Mouse (Mus musculus) heart, adult 9 months (tissue): Measurements from ENCODE around the gene Cnih3.

Experiments
- DNase-seq, 2 experiments: peaks; one replicate each; pipeline ENCODE4 v3.0.0; 2022; ENCODE audit warnings: low spot score in 2 of 2

The Cnih3 gene

DNA sequence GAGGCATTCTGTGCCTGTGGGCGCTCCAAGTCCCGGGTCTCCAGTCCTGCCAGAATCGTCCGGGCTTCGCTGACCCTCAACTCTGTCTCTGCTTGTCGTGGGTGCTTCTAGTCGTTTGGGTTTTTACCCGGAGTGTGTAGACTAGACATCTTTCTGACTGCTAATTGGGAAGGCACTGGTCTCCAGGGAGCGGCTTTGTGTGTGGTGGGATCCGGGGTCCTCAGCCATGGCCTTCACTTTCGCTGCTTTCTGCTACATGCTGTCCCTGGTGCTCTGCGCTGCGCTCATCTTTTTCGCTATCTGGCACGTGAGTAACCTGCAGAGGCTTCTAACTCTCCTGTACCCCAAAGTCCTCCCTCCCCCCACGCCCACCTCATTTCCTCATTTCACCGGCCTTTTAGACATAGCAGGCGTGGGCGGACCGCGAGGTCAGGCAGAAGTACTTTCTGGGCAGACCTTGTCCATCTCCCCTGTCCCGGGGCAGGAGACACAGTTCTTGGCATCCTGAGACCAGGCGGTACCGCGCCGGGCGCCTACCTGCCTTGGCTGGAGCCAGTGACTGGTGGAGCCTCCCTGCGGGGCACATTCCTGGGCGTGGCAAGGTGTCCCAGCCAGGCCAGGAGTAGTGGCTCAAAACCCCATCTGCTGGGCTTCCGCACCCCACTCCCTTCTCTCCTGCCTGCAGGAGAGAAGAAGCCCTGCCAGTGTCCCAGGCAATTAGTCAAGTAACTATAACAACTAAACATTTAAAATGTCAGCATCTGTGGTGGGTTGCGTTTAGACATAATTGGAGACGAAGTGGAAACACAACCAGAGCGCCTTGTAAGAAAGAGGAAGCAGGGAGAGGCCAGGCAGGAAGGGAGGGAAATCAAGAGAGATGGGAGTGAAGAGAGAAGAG is 1.0 kb downstream of the Cnih3 start:
- no peak for DNase-seq

DNA sequence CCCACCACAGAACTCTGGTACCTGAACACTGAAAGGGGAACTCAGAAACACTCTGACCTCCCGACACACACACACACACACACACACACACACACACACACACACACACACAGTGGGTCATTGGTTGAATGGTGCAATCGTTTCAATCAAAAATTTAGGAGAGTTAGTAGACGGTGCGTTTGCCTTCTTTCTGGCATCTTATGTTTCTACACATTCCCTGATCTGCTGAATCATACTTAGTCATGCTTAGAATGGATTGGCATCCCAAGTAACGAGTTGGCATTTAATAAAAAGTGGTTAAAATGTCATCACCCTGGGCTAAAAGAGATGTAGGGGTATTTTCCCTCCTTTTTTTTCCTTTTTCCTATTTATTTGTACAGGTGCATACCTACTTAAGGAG is 3.3 kb downstream of the Cnih3 start:
- DNase-seq, result no peak

DNA sequence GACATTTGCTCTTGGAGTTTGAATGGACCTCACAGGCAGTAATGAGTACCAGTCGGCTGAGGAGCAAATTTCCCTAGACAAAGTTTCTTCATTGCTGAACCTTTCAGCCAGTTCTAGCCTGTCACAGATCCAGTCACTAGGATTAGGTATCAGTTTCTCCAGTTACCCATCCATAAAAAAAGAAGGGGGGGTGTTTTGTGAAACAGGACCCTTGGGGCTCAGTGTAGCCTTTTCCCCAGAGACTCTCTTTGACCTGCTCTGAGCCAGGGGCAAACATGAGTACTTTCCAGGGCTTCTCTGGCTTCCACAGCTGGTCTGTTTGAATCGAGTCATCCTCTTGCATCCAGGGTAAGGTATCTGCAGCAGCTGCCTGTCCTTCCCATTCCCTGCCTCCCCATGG is 5.4 kb downstream of the Cnih3 start:
- DNase-seq, result no peak

DNA sequence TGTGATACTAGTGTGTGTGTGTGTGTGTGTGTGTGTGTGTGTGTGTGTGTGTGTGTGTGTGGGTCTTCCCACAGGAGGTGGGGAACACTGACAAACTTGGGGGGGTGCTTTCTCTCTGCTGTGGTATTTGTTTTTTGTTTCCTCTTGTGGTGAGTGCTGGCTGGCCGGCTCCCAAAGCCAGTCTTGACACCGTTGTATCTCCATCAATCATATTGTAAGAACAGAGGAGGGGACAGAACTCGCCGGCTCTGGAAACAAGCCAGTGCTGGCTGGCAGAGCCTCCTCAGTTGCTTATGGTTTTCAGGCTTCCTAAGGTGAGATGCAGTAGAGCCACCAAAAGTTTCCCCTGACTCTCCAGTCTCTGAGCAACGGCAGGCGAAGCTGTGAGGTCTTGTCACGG is 6.1 kb downstream of the Cnih3 start:
- DNase-seq, result no peak

DNA sequence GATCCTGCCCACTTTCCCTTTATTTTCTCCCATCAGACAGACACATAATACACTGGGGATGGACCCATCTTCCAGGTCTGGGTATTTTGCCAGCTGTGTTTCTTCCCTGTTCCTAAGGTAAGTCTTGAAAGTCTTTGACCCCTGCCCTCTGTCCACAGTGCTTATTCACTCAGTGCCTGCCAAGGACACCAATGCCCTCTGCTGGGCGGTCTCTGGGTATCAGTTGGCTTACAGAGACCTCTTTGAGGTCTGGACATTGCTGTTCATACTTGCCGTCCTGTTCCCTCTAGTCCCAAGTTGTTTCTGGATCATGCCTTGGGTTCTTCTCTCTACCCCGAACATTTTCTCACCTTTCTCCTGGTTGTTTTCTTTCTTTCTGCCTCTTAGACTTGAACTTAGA is 8.3 kb downstream of the Cnih3 start:
- DNase-seq, result no peak

DNA sequence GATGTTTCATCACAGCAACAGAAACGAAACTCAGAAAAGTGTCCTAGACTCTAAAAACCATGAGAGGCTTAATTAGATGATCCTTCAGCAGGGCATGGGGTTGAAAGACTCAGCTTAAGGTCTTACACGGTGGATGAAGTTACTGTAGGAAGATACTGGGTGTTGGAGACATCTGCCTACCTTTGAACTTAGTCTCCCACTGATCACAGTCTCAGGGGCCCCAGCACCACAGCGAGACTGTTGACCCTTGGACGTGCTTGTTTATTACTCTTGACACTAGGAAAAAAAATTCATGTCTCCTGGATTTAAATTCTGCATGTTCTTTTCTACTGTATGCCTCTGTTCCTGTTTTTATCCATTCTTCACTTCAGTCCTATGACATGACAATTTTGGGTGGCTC is 11.6 kb downstream of the Cnih3 start:
- no peak for DNase-seq

DNA sequence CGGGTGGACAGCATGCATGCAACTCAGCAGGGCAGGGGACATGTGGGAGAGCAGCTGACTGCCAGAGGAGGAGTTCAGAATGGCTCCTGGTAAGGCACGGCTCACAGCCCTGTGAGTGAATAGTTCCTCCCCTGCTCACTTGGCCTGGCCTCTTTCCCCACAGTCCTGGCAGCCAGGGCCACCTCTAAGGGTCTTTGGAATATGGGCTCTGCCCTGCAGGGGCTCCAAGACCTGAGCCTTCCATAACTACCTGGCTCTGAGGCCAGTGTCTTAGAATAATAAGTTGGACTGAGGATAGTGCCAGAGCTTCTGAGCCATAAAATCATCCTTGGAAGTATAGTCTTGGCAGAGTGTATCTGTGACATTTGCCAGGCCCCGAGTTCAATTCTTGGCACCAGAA is 12.9 kb downstream of the Cnih3 start:
- no peak for DNase-seq

DNA sequence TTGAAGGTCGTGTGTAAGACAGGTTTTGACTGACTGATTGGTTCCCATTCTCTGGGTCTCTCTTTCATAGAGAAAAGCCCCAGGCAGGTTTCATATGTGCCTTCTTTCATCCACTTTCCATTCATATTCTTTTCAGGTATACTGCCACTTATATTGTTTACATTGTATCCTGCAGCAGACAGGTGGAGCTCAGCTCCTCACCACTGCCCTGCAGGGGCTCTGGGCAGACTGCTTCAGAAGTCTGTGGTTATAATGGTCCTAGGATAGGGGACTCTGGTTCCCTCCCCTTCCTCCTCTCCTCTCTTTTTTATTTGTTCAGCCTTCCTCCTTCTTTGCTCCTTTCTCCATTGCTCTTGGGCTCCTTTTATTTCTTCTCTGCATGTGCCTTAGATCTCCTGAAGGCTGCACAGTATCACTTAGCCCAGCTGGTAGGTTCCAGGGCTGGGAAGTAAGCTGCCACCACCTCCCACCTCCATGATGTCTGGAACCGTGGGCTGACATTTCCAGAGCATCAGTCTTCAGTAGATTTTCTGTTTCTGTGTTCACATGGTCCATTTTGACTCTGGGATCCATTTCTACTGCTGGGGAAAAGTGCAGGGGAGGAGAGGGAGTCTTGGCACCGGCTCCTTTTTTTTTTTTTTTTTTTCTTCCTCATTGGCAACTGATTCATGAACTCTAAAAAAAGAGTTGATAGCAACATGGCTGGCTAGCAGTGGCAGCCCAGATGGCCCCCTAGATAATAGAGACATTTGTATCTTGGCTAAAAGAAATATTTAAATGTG is 16.6 kb downstream of the Cnih3 start:
- no peak for DNase-seq

DNA sequence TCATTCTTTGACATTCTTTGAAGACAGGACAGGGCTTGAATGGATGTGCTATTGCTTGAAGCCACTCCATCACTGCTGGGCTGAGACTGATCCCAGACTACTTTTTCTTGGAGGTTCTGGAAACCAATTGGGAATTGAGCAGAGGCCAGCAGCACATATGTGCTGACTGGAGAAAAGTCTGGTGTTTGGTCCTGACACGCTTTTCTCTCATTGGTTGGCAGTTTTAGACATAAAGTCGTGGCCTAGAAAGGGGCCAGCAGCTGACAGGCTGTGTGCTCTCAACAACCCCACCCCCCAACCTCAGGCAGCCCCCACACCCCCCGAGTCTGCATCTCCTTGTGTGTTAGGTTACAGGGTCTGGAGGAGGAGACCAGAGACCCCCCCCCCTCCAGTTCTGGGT is 17.9 kb downstream of the Cnih3 start:
- no peak for DNase-seq

DNA sequence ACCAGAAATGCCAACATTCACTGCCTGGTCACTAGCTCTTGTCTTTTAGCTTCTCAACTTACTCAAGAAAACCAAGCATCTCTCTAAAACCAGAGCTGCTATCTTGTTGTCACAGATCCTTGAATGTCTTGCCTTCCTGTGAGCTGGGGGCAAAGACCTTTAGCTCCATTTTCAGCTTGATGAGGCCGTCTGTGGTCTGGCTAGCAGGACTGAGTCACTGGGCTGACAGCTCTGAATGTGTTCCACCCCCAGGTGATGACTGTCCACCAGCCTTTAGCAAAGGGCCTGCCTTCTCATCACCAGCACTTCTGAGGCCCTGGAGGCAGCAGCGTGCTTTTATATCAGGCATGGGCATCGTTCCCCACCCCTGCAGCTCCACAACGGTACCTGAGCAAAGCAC is 18.8 kb downstream of the Cnih3 start:
- no peak for DNase-seq

DNA sequence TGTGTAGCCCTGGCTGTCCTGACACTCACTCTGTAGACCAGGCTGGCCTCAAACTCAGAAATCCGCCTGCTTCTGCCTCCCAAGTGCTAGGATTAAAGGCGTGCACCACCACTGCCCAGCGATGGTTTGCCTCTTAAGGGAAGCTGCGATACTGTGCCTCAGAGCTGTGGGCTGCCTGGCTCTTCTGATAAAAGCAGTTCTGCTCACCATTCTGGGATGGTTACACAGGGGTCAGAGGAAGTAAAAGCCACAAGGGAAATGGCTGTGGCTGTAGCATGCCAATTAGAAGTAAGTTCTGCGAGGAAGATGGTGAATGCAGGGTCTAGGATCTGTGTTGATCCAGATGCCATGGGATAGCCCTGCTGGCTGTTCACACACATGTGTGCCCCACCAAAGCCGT is 19.9 kb downstream of the Cnih3 start:
- DNase-seq, result no peak

DNA sequence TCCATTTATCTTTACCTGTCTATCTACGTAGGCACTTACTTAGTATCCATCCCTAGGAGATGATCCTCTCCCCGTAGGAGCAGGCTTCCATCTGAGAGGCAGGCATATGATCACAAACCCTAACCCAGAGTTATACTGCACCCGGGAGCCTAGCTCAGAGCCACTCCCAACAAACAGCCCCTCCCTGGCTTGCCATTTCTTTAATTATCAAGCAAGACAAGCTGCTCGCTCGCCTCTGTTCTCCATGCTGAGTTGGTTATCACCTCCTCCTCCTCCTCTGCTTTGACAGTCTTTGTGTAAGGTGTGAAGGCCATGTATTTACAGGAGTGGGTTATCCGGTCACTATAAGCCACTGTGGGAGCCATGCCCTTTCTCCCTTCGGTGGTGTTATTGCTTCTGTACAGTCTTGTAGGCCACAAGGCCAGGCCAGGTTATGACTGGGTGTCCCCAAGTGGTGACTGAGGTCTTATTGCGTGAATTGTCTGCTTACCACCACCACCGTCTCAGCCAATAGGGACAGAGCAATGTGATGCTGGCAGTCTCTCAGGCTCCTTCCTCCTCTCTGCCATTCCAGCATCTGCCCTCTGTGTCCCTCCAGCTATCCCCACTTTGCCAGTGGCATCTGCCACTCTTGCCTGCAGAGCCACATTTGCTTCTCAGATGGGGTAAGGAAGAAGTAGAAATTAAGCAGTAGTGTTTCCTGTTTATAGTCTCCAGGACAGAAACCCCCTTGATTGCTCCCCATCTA is 22.4 kb downstream of the Cnih3 start:
- DNase-seq, result no peak

DNA sequence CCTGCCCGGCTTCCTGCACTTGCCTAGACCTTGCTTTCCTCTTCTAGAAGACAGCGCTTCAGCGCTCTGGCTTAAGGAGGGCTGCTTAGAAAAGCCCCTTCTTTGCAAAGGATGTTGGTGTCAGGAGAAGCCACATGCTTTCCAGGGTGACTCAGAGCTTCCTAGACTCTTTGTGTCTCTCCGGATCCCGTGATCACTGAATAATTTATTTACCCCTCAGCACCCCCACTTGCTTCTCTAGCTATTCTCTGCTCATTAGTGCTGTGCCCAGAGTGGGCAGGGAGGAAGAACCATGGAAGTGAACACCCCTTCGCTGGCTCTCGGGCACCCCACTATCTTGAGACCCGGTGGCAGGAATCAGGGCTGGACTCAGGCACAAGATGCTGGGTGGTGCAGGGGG is 24.0 kb downstream of the Cnih3 start:
- DNase-seq, result no peak

DNA sequence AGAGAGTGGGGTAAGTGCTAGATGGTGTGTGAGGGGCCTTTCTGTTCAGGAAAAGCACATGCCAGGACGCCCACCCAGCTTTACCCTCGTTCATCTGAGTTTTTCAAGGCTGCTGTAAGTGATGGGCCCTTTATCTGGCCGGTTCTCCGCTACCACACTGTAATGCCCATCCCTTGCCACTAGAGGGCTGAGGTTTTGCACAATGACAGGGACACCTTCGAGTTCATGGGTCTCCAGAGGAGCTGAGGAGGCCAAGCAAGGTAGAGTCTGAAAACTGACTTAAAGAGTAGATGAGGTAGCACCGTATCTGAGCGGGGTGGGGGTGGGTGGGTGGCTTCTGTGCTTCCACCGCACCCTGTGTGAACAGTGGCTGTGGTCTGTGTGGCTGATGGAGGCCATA is 27.2 kb downstream of the Cnih3 start:
- no peak for DNase-seq

DNA sequence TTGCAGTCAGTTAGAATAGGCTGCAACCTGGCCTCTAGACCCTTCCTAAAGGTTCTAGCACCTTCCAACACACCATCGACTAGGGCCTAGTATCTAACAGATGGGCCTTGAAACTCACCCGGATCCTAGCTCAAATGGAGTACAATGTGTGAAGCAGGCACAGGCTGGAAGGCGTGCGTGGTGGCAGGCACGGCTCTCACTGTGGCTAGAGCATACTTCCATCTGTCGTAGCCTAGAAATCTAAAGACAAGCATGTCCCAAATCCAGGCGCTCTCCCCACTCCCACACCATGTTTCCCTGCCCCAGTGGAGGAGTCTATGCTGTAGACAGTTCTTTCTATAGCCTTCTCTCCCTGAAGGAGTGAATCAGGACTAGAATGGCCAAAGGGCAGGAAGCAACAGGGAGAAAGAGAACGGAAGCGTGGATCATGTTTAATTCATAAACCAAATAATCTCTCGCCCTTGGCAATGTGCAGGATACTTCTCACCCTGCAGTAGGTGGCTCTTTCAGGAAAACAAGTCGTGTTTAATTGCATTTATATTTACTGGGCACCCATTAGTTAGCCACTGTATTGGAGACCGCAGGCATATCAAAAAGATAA is 29.1 kb downstream of the Cnih3 start:
- DNase-seq, result no peak

DNA sequence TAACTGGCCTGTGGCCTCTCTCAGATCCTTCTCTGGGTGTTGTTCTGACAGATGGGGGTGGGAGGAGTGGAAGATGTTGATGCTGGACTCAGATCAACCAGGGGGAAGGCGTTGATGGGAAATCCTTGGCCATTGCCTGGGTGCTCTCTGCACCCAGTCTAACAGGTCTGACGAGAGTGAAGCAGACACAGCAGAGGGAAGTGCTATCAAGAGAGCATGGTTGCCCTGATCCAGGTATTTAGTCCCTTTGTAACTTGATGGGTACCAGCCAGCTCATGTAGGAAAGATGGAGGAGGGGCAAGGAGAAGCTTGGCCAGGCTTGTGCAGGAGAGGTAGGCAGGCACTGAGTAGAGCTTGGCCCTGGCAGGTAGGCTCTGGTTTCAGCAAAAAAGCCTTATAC is 36.8 kb downstream of the Cnih3 start:
- no peak for DNase-seq

DNA sequence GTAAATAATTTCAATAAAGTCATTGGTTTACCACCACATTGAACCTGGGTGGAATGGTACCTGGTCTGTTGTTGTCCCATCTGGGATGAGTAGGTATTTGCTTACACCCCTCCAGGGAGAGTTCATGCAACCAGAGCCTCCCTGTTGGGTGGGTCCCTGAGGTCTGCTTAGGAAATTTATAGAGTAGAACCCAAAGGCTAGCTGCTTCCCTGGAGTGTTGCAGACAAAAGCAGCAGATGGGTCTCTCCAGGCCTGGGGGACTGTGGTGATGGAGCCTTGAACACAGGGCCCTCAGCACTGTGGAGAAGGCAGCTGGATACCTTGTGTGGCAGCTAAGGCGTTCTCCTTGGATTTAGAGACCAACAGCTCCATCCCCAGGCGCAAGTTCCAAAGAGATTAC is 40.1 kb downstream of the Cnih3 start:
- DNase-seq, result no peak

DNA sequence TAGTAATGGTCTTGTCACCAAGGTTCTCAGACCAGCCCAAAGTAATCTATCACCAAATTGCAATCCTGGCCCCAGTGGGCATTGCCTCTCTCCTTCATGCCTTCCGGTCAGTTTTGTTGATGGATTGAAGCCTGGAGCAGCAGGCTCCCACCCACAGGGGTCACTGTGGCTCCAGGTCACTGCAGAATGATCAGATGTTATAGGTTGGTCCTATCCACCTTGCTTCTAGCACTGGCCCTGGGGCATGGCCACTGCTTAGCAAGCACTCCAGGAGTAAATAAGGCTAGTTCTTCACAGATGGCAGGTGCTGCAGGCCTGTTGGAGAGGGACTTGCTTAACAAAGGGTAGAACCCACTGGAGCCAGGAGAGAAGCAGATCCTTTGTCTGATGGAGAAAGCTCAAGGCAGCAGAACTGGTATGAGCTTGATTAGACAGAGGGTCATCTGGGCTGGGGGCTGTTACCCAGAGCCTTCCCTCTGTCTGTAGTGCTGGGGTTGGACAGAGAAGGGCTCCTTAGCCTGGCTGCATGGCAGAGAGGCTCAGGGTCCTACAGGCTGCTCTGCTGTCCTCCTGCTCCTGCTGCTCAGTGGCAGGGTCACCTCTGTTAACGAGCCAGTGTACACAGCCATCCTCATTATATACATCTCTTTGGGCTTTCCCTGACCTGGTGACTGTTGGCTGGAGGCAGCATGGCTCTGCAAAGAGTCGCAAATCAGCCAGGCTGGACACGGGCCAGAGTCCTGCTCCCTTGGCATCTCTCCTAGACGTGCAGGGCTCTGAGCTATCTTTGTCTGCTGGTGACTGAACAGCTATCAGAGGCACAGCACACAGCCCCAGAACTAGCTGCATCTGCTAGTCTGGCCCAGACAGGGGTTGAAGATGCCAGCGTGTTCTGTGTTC is 41.1 kb downstream of the Cnih3 start:
- peak; percentile 43 to 82 for DNase-seq

DNA sequence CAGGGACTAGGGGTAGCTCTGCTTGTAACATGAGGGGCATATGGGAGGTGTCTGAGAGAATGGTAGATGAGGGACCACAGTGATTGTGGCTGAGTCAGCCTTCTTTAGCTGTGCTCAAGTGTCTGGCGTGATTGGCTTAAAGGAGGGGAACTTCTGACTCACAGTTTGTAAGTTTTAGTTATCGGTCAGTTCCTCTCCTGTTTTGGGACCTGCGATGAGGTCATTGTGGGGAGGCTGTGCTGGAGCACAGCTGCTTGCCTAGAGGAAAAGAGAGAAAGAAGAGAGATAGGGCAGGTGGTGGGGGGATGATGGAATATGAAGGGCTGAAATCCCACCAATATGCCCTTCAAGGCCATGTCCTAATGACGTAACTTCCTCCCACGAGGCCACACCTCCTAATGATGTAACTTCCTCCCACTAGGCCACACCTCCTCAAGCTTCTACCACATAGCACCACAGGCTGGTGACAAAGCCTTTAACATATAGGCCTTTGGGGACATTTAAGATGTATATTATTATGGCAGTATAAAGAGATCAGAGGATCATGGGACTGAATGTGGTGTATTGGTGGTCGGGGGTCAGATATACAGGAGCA is 42.9 kb downstream of the Cnih3 start:
- peak; percentile 16 to 43 for DNase-seq

DNA sequence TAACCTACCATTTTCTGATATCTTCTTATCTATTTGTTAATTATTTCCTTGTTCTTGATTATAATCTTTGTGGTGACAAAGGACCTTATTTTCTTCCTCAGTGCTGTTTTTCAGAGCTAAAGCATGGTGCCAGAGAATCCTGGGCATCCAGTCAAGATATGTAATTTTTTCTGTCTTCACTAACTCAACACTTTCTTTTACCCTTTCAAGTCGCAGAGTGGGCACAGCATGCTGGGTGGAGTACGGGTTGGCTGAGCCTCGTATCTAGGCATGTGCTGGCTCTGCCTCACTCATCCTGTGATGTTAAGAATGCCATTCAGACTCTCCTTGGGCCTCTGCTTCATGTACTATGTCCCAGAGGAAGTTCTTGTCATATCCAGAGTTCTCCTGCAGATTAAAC is 46.8 kb downstream of the Cnih3 start:
- DNase-seq, result no peak

DNA sequence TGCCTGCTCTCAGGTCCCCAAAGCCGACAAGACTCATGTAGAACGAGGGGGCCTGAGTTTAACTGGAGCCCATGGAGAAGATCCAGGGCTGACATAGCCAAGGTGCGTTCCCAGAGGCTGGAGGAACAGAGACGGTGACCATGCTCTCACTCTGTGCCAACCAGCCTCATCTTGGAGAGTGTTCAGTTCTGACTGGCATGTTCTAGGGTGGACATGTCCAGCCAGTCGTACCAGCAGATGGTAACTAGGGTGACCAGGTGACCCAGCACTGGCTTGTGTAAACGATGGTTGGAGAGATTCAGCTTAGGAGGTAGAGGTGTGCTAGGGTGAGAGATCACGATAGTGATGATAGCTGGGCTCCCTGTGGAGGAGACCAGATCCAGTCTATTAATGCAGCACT is 50.6 kb downstream of the Cnih3 start:
- DNase-seq, result no peak
